Mouse (Mus musculus): ENCODE measurements around the gene Gm13696. TPM values are rescaled to one million over a fixed set of nuclear protein-coding genes. Genes with fewer than 3 reads are reported as not detected.

Gm13696 gene
- polyA plus RNA-seq, 1 experiment from 2014 or later, result not detected

Other genes with a start within 250 kb of the Gm13696 start
- gene Itgav, start 248.7 kb upstream of the Gm13696 start, polyA plus RNA-seq (2015; fragmentation: Nextera tagmentation; extraction: Ambion mirVana), result 68.8 and 74.6 TPM in 2 replicates
- 12.0 and 12.9 TPM in 2 replicates for gene Fam171b, start 160.5 kb upstream of the Gm13696 start, polyA plus RNA-seq (2015; fragmentation: Nextera tagmentation; extraction: Ambion mirVana)
- gene Zswim2, start 31.9 kb upstream of the Gm13696 start, polyA plus RNA-seq (2015; fragmentation: Nextera tagmentation; extraction: Ambion mirVana), result 0.51 and 1.0 TPM in 2 replicates
- not detected in 2 replicates for gene Gm13698, start 17.4 kb upstream of the Gm13696 start, polyA plus RNA-seq (2015; fragmentation: Nextera tagmentation; extraction: Ambion mirVana)
- not detected in 2 replicates for gene Gm13693, start 11.6 kb upstream of the Gm13696 start, polyA plus RNA-seq (2015; fragmentation: Nextera tagmentation; extraction: Ambion mirVana)
- not detected in 2 replicates for gene Gm13695, start 5.8 kb upstream of the Gm13696 start, polyA plus RNA-seq (2015; fragmentation: Nextera tagmentation; extraction: Ambion mirVana)
- not detected in 2 replicates for gene Gm13694, start 5.8 kb downstream of the Gm13696 start, polyA plus RNA-seq (2015; fragmentation: Nextera tagmentation; extraction: Ambion mirVana)
- gene Gm13697, start 11.6 kb downstream of the Gm13696 start, polyA plus RNA-seq (2015; fragmentation: Nextera tagmentation; extraction: Ambion mirVana), result not detected in 2 replicates
- not detected in 2 replicates for gene Gm13691, start 17.4 kb downstream of the Gm13696 start, polyA plus RNA-seq (2015; fragmentation: Nextera tagmentation; extraction: Ambion mirVana)